Mouse (Mus musculus) G1E-ER4 (cell line): ENCODE data around the gene Prl3c1. TPM values are rescaled to one million over a fixed set of nuclear protein-coding genes. Genes with fewer than 3 reads are reported as not detected.
"Not testable (repeated sequence)": the region's sequence is repeated elsewhere in the genome, so short reads cannot be mapped to it uniquely, and the experiment has no call there.

Experiments used
- GATA1 ChIP-seq: IDR thresholded peaks from one replicate; pipeline ENCODE4 v1.8.0; 2012; ENCODE audit warnings: low read length, inconsistent platforms
- polyA plus RNA-seq: library from polyadenylated mRNA; stranded (reverse); fragments of >175 nt; gene quantifications from 2 replicates; pipeline ENCODE4 v1.2.3, GENCODE M21; 2012

Gene Prl3c1
- not detected in 2 replicates for polyA plus RNA-seq

DNA sequence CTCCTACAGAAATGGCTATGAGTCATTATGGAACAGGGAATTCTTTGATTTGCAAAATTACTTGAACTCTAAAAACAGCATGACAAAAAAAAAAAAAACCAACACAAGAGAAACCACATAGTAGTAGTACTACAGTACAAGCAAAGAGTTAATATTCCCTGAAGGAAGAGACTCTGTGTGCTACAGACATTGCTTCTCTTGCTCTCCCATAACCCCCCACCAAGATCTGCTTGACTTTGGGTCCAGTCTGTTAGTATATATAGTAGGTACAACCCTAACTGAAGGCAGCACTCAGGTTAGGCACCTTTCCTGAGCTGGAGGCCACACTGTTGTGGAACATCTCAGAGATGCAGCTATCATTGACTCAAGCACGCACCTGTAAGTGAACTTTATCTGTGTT lies at the start of gene Prl3c1:
TSS of gene Prl3c1 (plus strand) at position 301 of the 400 bp plus-strand sequence.
- TF ChIP-seq GATA1 = no peak

DNA sequence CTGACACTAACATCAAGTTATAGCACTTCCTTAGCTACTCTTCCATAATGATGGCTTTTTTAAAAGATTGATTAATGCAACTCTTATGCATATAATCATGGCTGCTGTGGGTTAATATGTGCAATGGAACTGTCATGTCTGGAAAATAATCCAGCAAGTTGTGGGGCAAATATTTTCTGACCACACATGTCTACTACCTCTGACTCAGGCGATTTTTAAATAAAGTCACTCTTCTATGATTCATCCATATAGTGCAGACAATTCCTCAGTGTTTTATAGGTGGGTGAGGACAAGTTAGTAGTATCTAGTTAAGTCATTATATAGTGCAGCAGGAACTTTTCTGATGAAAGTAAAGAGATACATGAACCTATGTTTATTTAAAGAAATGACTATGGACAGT lies 48.2 kb upstream of the Prl3c1 start:
- no peak for TF ChIP-seq GATA1

DNA sequence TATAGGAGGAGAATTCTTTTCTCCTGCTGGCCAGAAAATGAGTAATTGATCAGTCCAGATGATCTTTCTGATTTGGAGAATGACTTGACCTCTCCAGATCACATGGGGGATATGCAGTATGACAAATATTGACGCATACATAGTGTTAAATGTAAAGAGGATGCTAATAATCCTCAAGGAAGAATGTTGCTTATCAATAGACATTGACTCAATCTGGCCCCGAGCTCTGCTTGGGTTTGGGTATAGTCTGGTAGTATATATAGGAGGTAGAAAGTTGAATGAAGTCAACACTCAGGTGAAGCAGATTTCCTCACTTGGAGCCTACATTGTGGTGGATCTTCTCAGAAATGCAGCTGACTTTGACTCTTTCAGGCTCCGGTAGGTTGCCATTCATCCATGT lies 40.0 kb upstream of the Prl3c1 start, which contains the start of gene Prl3d3:
TSS of gene Prl3d3 (plus strand) at position 301 of the 400 bp plus-strand sequence.
- not testable (repeated sequence) for TF ChIP-seq GATA1

DNA sequence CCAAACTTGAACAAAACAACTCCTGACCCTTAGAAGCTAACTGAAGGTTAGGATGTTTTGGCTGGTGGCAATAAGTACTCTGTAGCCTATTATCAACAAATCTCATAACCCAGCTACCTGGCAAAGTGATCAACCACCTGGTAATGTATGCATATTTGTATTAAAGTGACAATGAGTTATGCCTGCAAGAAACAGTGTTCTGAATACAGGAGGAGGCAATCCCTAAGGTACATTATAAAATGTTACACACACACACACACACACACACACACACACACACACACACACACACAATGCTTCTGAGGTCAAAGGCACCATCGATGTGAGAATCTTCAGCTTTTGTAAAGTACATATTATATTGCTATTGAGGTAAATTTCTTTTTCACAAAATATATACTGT lies 45.1 kb downstream of the Prl3c1 start, which contains the start of gene Prl3b1:
TSS of gene Prl3b1 (plus strand) at position 301 of the 400 bp plus-strand sequence.
- no peak for TF ChIP-seq GATA1

Other genes starting within 250 kb of the Prl3c1 start
- not detected in 2 replicates for gene Prl, start 139.1 kb upstream of the Prl3c1 start, polyA plus RNA-seq
- not detected in 2 replicates for gene Prl3d1, start 102.5 kb upstream of the Prl3c1 start, polyA plus RNA-seq
- gene Prl3d2, start 75.0 kb upstream of the Prl3c1 start, polyA plus RNA-seq = not detected in 2 replicates
- gene Prl3d3, start 39.9 kb upstream of the Prl3c1 start, polyA plus RNA-seq = not detected in 2 replicates
- gene Prl3b1, start 45.2 kb downstream of the Prl3c1 start, polyA plus RNA-seq = not detected in 2 replicates
- gene Prl3a1, start 62.8 kb downstream of the Prl3c1 start, polyA plus RNA-seq = not detected in 2 replicates
- not detected in 2 replicates for gene Prl6a1, start 116.0 kb downstream of the Prl3c1 start, polyA plus RNA-seq
- gene Prl8a2, start 149.0 kb downstream of the Prl3c1 start, polyA plus RNA-seq = not detected in 2 replicates
- not detected in 2 replicates for gene Prl2b1, start 194.2 kb downstream of the Prl3c1 start, polyA plus RNA-seq
- gene Prl8a6, start 242.0 kb downstream of the Prl3c1 start, polyA plus RNA-seq = not detected in 2 replicates